Mouse (Mus musculus): ENCODE measurements around the gene Gm13090. TPM values are rescaled to one million over a fixed set of nuclear protein-coding genes. Genes with fewer than 3 reads are reported as not detected.

Gene Gm13090
- polyA plus RNA-seq, 1 experiment from 2014 or later = not detected

DNA sequence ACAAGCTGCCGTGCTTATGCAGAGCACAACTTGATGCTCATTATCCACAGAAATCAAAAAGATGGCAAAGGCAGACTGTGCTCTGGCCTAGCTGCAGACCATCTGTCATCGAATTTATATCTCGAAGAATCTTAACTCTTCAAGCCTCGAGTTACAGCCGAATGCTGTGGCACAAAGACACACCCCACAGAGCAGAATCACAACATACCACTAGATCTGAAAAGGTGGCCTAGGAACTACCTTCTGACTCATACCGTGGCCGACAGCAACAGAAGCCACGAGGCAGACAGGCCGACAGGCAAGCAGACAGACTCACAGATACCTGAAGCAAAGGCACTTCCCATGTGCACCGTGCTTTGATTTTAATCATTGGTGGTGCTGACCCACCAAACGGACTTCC lies 14.3 kb downstream of the Gm13090 start:
- H3K4me2 ChIP-seq = peak overlapping the region; percentile 7; the same call in 1 of the 2 replicates
- no peak for ATAC-seq (ENCODE audit: low FRiP score)
- WGBS = 76% methylated on average over 11 of the region's 11 CpGs
- H3K9ac ChIP-seq (replicated peaks) = no peak overlapping the region
- H3K36me3 ChIP-seq = no peaks in the 10 kb centered on the region
- no peak overlapping the region for H3K4me3 ChIP-seq (replicated peaks)
- H3K9me3 ChIP-seq (replicated peaks) = no peaks in the 10 kb centered on the region
- peaks cover 68% of the 10 kb centered on the region for H3K4me1 ChIP-seq
- no peaks in the 10 kb centered on the region for H3K27me3 ChIP-seq (replicated peaks)
- no peak overlapping the region for H3K27ac ChIP-seq (replicated peaks)

DNA sequence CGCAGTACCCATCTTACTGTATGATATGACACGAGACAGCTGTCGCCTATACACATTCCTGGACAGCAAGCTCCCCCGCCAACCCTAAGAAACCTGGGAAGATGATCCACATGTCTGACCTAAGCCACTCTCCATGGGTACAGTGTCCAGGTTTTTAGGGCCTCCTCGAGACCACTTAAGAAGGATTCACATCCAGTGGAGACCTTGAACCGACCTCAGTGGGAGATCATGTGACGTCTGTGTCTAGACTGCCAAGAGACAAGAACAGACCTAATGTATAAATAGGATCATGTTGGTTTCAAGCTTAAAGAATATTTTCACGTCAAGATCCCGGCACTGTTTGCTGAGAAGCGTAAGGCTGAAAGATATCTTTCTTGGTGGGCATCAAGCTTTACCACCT lies 14.8 kb downstream of the Gm13090 start:
- Histone ChIP-seq H3K27ac (replicated peaks) (no peak overlapping the region), H3K27me3 (replicated peaks) (no peaks in the 10 kb centered on the region), H3K9ac (replicated peaks) (no peak overlapping the region), H3K36me3 (no peaks in the 10 kb centered on the region), H3K9me3 (replicated peaks) (no peaks in the 10 kb centered on the region), H3K4me3 (replicated peaks) (no peak overlapping the region), H3K4me1 (peaks cover 70% of the 10 kb centered on the region), H3K4me2 (peak overlapping the region; percentile 7; the same call in 1 of the 2 replicates)
- ATAC-seq (ENCODE audit: low FRiP score) = no peak
- 87% methylated on average over 10 of the region's 10 CpGs for WGBS

GRCm38 (mm10) chr4:151105886-151106285 lies 16.5 kb downstream of the Gm13090 start:
- Histone ChIP-seq H3K4me3 (replicated peaks) (peak overlapping the region; percentile 85), H3K27ac (replicated peaks) (peak overlapping the region; percentile 45), H3K9me3 (replicated peaks) (no peaks in the 10 kb centered on the region), H3K27me3 (replicated peaks) (no peaks in the 10 kb centered on the region), H3K9ac (replicated peaks) (peak overlapping the region; percentile 88), H3K4me2 (peak overlapping the region; percentile 72), H3K4me1 (peaks cover 63% of the 10 kb centered on the region), H3K36me3 (no peaks in the 10 kb centered on the region)
- no peak for ATAC-seq (ENCODE audit: low FRiP score)
- WGBS = 49% methylated on average over 6 of the region's 6 CpGs

- H3K36me3 ChIP-seq = no peaks in the 10 kb centered on the region
- ATAC-seq (ENCODE audit: low FRiP score) = no peak
- H3K4me3 ChIP-seq (replicated peaks) = peak overlapping the region; percentile 85
- no peaks in the 10 kb centered on the region for H3K9me3 ChIP-seq (replicated peaks)
- peak overlapping the region; percentile 45; the same call in 1 of the 2 replicates for H3K27ac ChIP-seq (replicated peaks)
- no peaks in the 10 kb centered on the region for H3K27me3 ChIP-seq (replicated peaks)
- WGBS = 22% methylated on average over 10 of the region's 10 CpGs
- peaks cover 61% of the 10 kb centered on the region for H3K4me1 ChIP-seq
- H3K9ac ChIP-seq (replicated peaks) = peak overlapping the region; percentile 88
- H3K4me2 ChIP-seq = peak overlapping the region; percentile 72
Measured at GRCm38 (mm10) chr4:151106468-151106867, 17.1 kb downstream of the Gm13090 start.

DNA sequence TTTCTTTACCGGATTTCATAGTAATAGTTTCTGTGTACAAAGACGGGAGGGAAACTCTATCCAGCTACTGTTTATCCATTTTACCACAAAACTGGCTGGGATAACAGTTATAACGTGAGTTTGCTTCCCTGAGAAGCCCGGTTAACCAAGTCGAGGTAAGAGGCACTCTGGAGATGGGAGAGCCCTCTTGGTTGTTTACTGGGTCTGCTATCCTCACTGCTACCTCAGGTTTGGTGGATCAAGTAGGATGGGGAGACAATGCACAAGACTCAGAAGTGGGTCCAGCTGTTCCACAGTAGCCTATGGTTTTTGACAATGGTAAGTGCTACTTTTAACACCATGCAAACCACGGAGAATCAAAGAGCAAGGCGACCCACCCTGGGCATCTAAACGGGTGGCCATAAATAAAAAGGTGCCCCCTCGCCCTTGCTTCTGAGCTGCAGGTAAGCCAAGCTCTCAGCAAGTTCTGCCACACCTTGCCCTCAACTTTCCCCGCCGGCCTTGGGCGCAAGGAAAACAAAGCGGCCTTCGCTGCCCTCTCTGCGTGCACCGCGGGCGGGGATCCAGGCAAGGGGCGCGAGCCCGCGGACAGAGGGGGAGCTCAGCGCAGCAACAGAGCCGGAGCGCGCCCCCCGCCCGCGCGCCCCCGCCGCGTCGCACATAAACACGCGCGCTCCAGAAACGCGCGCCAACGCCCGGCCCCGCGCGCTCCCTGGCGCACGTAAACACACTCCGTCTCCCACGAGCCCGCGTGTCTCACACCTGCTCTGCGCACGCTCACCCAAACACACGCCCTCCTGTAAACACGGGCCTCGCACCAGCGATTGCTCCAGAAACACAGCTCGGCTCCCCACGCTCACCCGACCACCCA lies 18.0 kb downstream of the Gm13090 start:
- WGBS = 1% methylated on average over 60 of the region's 60 CpGs
- Histone ChIP-seq H3K9ac (replicated peaks) (peak overlapping the region; percentile 88), H3K4me3 (replicated peaks) (peak overlapping the region; percentile 85), H3K27me3 (replicated peaks) (no peaks in the 10 kb centered on the region), H3K27ac (replicated peaks) (peak overlapping the region; percentile 99), H3K9me3 (replicated peaks) (no peaks in the 10 kb centered on the region), H3K4me1 (peaks cover 52% of the 10 kb centered on the region), H3K36me3 (no peaks in the 10 kb centered on the region), H3K4me2 (peak overlapping the region; percentile 72)
- peak; percentile 79 for ATAC-seq (ENCODE audit: low FRiP score)

DNA sequence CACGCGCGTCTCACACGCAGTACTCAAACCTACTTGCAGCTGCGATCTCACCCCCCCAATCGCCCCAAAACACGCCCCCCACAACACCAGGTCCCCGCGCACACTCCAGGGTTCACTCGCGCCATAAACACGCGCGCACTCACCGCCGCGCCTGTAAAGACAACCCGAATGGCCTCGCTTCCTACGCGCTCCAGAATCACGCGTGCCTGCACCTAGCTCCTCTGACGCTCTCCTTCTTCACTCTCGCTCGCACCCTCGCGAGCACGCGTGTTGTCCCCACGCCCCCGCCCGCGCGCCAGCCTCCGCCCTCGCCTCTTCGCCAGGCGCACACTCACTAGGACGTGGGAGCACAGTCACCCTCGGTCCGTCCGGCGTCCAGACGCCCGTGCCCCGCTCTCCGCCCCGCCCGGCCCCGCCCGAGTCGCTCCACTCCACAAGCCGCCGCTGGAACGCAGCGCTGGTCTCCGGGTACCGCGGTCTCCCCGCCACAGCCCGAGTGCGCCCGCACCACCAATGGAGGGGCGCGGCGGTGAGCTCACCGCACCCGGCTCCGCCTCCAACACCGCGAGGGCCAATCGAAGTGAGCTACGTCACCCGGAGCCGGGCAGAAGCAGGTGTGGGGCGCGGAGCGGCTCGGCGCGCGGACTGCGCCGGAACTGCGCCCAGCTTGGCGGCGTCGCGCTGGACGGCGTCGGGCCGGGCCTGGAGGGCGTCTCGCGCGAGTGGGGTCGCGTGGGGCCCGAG lies 18.8 kb downstream of the Gm13090 start:
- Histone ChIP-seq H3K36me3 (no peaks in the 10 kb centered on the region), H3K9ac (replicated peaks) (peak overlapping the region; percentile 88), H3K4me3 (replicated peaks) (peak overlapping the region; percentile 85), H3K27me3 (replicated peaks) (no peaks in the 10 kb centered on the region), H3K9me3 (replicated peaks) (no peaks in the 10 kb centered on the region), H3K4me2 (peak overlapping the region; percentile 72), H3K4me1 (peaks cover 43% of the 10 kb centered on the region), H3K27ac (replicated peaks) (peak overlapping the region; percentile 99)
- ATAC-seq (ENCODE audit: low FRiP score) = peak; percentile 98
- under 1% methylated on average over 100 of the region's 101 CpGs for WGBS

- under 1% methylated on average over 19 of the region's 20 CpGs for WGBS
- peak; percentile 9 for ATAC-seq (ENCODE audit: low FRiP score)
- H3K27ac ChIP-seq (replicated peaks) = peak overlapping the region; percentile 99
- H3K27me3 ChIP-seq (replicated peaks) = no peaks in the 10 kb centered on the region
- H3K4me1 ChIP-seq = peaks cover 38% of the 10 kb centered on the region
- peak overlapping the region; percentile 88 for H3K9ac ChIP-seq (replicated peaks)
- peak overlapping the region; percentile 85 for H3K4me3 ChIP-seq (replicated peaks)
- peak overlapping the region; percentile 72 for H3K4me2 ChIP-seq
- no peaks in the 10 kb centered on the region for H3K9me3 ChIP-seq (replicated peaks)
- no peaks in the 10 kb centered on the region for H3K36me3 ChIP-seq
Measured at GRCm38 (mm10) chr4:151108834-151109241, 19.5 kb downstream of the Gm13090 start.

GRCm38 (mm10) chr4:151111226-151111625 lies 21.9 kb downstream of the Gm13090 start:
- 52% methylated on average over 8 of the region's 8 CpGs for WGBS
- Histone ChIP-seq H3K27ac (replicated peaks) (no peak overlapping the region), H3K4me3 (replicated peaks) (no peak overlapping the region), H3K9ac (replicated peaks) (no peak overlapping the region), H3K36me3 (no peaks in the 10 kb centered on the region), H3K4me1 (peaks cover 16% of the 10 kb centered on the region), H3K27me3 (replicated peaks) (no peaks in the 10 kb centered on the region), H3K4me2 (no peak overlapping the region), H3K9me3 (replicated peaks) (no peaks in the 10 kb centered on the region)
- no peak for ATAC-seq (ENCODE audit: low FRiP score)

- ATAC-seq (ENCODE audit: low FRiP score) = no peak
- WGBS = 90% methylated on average over 7 of the region's 7 CpGs
Measured at GRCm38 (mm10) chr4:151114574-151114973, 25.2 kb downstream of the Gm13090 start.

DNA sequence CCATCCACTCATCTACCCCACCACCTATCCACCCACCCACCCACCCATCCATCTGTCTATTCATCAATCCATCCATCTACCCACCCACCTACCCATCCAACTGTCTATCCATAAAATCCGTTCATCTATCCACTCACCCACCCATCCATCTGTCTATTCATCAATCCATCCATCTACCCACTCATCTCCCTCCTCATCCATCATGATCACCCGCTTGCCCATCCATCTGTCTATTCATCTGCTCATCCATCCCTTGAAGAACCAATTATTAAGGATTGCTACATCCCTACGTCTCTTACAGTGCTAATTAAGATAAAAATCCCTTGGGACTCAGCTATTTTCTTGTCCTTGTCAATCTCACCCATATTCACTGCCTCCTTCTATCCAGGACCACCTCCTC lies 29.5 kb downstream of the Gm13090 start:
- Histone ChIP-seq H3K27me3 (replicated peaks) (no peaks in the 10 kb centered on the region), H3K9me3 (replicated peaks) (no peaks in the 10 kb centered on the region), H3K4me3 (replicated peaks) (no peak overlapping the region), H3K4me1 (no peaks in the 10 kb centered on the region), H3K4me2 (no peak overlapping the region), H3K9ac (replicated peaks) (no peak overlapping the region), H3K36me3 (peaks cover 19% of the 10 kb centered on the region), H3K27ac (replicated peaks) (no peak overlapping the region)
- ATAC-seq (ENCODE audit: low FRiP score) = no peak
- 73% methylated on average over 3 of the region's 3 CpGs for WGBS

More at GRCm38 (mm10) chr4:151114574-151114973, 25.2 kb downstream of the Gm13090 start:
- H3K9me3 ChIP-seq (replicated peaks) = no peaks in the 10 kb centered on the region
- no peak overlapping the region for H3K4me2 ChIP-seq
- peaks cover 2% of the 10 kb centered on the region for H3K4me1 ChIP-seq
- no peak overlapping the region for H3K27ac ChIP-seq (replicated peaks)
- H3K36me3 ChIP-seq = peaks cover 2% of the 10 kb centered on the region; the same call in 1 of the 2 replicates
- H3K27me3 ChIP-seq (replicated peaks) = no peaks in the 10 kb centered on the region
- H3K4me3 ChIP-seq (replicated peaks) = no peak overlapping the region
- no peak overlapping the region for H3K9ac ChIP-seq (replicated peaks)

DNA sequence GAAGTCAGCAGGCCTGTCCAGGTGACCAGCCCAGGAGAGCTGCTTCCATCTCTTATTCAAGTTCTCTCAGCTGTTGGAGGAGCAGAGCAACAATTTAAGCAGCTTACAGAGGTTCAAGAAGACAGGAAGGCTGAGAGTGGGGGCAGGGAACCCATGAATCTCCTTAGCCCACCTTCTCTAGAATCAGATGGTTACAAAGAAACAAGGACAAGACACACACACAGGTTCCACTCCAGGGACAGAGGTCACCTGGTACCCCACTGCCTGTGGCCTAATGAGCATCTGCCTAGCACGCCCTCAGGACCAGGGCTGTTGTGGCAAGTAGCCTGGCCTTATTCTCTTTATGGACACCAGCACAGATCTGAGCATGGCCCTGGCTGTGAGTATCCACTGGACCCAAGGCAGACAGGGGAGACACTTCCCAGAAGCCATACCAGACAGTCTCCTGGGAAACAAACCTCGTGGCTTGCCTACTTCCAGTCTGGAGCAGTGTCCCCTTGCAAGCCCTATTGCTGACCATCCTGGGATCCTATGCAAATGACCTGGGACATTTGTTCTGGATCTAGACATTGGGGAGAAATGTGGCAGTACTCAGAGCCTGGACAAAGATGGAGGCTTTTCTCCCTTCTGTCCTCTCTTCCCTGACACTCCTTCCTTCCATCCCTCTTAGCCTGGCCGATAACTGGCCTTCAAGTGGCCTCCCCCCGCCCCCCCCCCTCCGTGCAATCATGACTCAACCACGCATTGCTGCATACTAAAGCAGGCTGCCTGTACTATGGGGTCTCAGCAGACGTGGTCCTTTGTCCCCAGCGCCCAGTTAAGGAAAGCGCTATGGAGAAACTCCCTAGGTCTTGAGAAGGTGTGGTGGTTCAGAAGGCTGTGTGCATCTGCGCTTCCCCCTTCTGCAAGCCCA lies 38.5 kb downstream of the Gm13090 start:
- Histone ChIP-seq H3K36me3 (no peaks in the 10 kb centered on the region), H3K27ac (replicated peaks) (peak overlapping the region; percentile 99), H3K9ac (replicated peaks) (peak overlapping the region; percentile 70), H3K27me3 (replicated peaks) (no peaks in the 10 kb centered on the region), H3K4me2 (peak overlapping the region; percentile 71), H3K4me3 (replicated peaks) (peak overlapping the region; percentile 48), H3K9me3 (replicated peaks) (no peaks in the 10 kb centered on the region), H3K4me1 (peaks cover 53% of the 10 kb centered on the region)
- peak; percentile 54 for ATAC-seq (ENCODE audit: low FRiP score)
- WGBS = 5% methylated on average over 9 of the region's 10 CpGs
